Mouse (Mus musculus) neural tube, embryonic 15.5 days (tissue): ENCODE measurements around the gene Wdr93. TPM values are rescaled to one million over a fixed set of nuclear protein-coding genes. Genes with fewer than 3 reads are reported as not detected.

Source experiments
- ATAC-seq: fragments of 200-750 bp; cut with Nextera tagmentation; 2 replicates; pipeline ENCODE4 v1.8.0; 2017; ENCODE audit warnings: mild to moderate bottlenecking, moderate TSS enrichment, moderate library complexity; ENCODE audit not compliant: low FRiP score
- H3K27ac ChIP-seq: fragments of 300-500 bp; sonication (generic); replicated peaks from 2 replicates; pipeline ENCODE4 v1.5.1; 2015; ENCODE audit warnings: mild to moderate bottlenecking, inconsistent platforms
- H3K27me3 ChIP-seq: fragments of 300-500 bp; sonication (generic); replicated peaks from 2 replicates; pipeline ENCODE4 v1.6.1; 2015; ENCODE audit warnings: inconsistent platforms
- H3K36me3 ChIP-seq: fragments of 300-500 bp; sonication (generic); 2 replicates; pipeline ENCODE4 v1.6.1; 2015; ENCODE audit warnings: inconsistent platforms
- H3K4me1 ChIP-seq: fragments of 300-500 bp; sonication (generic); 2 replicates; pipeline ENCODE4 v1.6.1; 2015; ENCODE audit warnings: inconsistent platforms
- H3K4me2 ChIP-seq: fragments of 300-500 bp; sonication (generic); 2 replicates; pipeline ENCODE4 v1.6.1; 2015; ENCODE audit warnings: inconsistent platforms, mild to moderate bottlenecking, moderate library complexity
- H3K4me3 ChIP-seq: fragments of 300-500 bp; sonication (generic); replicated peaks from 2 replicates; pipeline ENCODE4 v1.5.1; 2015; ENCODE audit warnings: mild to moderate bottlenecking, inconsistent platforms
- H3K9ac ChIP-seq: fragments of 300-500 bp; sonication (generic); replicated peaks from 2 replicates; pipeline ENCODE4 v1.6.1; 2015; ENCODE audit warnings: mild to moderate bottlenecking, inconsistent platforms
- H3K9me3 ChIP-seq: fragments of 300-500 bp; sonication (generic); replicated peaks from 2 replicates; pipeline ENCODE4 v1.6.1; 2016; ENCODE audit warnings: inconsistent platforms
- WGBS: fragments of 180-500 bp; shearing (Covaris S2); methylation state at CpG from one replicate; pipeline ENCODE4 v1.1.7; 2015; ENCODE audit warnings: mixed read lengths; 5-methylcytosine and 5-hydroxymethylcytosine counted together
- polyA plus RNA-seq: library from polyadenylated mRNA; unstranded; fragments of >200 nt; fragmentation: Nextera tagmentation; extraction: Ambion mirVana; gene quantifications from 2 replicates; pipeline ENCODE4 v1.2.1, GENCODE M21; 2015

The Wdr93 gene
- polyA plus RNA-seq, 1 experiment from 2014 or later, result 0.19 TPM

- no peaks in the 10 kb centered on the region for H3K27me3 ChIP-seq
- 58% methylated on average over 2 of the region's 2 CpGs for WGBS
- no peaks in the 10 kb centered on the region for H3K4me1 ChIP-seq
- ATAC-seq, result no peak
- no peak overlapping the region for H3K9ac ChIP-seq
- H3K4me2 ChIP-seq, result no peak overlapping the region
- no peaks in the 10 kb centered on the region for H3K9me3 ChIP-seq
- H3K4me3 ChIP-seq, result no peak overlapping the region
- H3K36me3 ChIP-seq, result no peaks in the 10 kb centered on the region
- H3K27ac ChIP-seq, result no peak overlapping the region
These were observed 13.4 kb downstream of the Wdr93 start for GRCm38 (mm10) chr7:79756334-79756733.

- Histone ChIP-seq H3K27ac (no peak overlapping the region), H3K9ac (no peak overlapping the region), H3K9me3 (no peaks in the 10 kb centered on the region), H3K4me3 (no peak overlapping the region), H3K27me3 (no peaks in the 10 kb centered on the region), H3K4me2 (no peak overlapping the region), H3K36me3 (no peaks in the 10 kb centered on the region), H3K4me1 (no peaks in the 10 kb centered on the region)
- ATAC-seq, result no peak
- WGBS, result 85% methylated on average over 6 of the region's 6 CpGs
These were observed 15.2 kb downstream of the Wdr93 start for GRCm38 (mm10) chr7:79758176-79758575.

- no peak for ATAC-seq
- no peaks in the 10 kb centered on the region for H3K36me3 ChIP-seq
These were observed 16.8 kb downstream of the Wdr93 start for GRCm38 (mm10) chr7:79759766-79760165.

GRCm38 (mm10) chr7:79761124-79761876 lies 18.3 kb downstream of the Wdr93 start:
- H3K4me3 ChIP-seq, result no peak overlapping the region
- ATAC-seq, result no peak
- H3K4me2 ChIP-seq, result no peak overlapping the region
- H3K9ac ChIP-seq, result no peak overlapping the region
- no peaks in the 10 kb centered on the region for H3K9me3 ChIP-seq
- no peak overlapping the region for H3K27ac ChIP-seq
- no peaks in the 10 kb centered on the region for H3K27me3 ChIP-seq
- no peaks in the 10 kb centered on the region for H3K4me1 ChIP-seq
- no peaks in the 10 kb centered on the region for H3K36me3 ChIP-seq
- 85% methylated on average over 5 of the region's 5 CpGs for WGBS

More at GRCm38 (mm10) chr7:79759766-79760165, 16.8 kb downstream of the Wdr93 start:
- H3K9ac ChIP-seq, result no peak overlapping the region
- H3K27me3 ChIP-seq, result no peaks in the 10 kb centered on the region
- H3K4me1 ChIP-seq, result no peaks in the 10 kb centered on the region
- H3K4me3 ChIP-seq, result no peak overlapping the region
- H3K4me2 ChIP-seq, result no peak overlapping the region
- no peak overlapping the region for H3K27ac ChIP-seq
- H3K9me3 ChIP-seq, result no peaks in the 10 kb centered on the region

- no peak overlapping the region for H3K4me2 ChIP-seq
- H3K4me3 ChIP-seq, result no peak overlapping the region
- H3K27me3 ChIP-seq, result no peaks in the 10 kb centered on the region
- no peaks in the 10 kb centered on the region for H3K36me3 ChIP-seq
- no peaks in the 10 kb centered on the region for H3K4me1 ChIP-seq
- H3K27ac ChIP-seq, result no peak overlapping the region
- WGBS, result 82% methylated on average over 8 of the region's 8 CpGs
- ATAC-seq, result no peak
- H3K9ac ChIP-seq, result no peak overlapping the region
- no peaks in the 10 kb centered on the region for H3K9me3 ChIP-seq
These were observed 19.1 kb downstream of the Wdr93 start for GRCm38 (mm10) chr7:79762106-79762505.

GRCm38 (mm10) chr7:79765991-79766390 lies 23.0 kb downstream of the Wdr93 start:
- H3K9me3 ChIP-seq, result no peaks in the 10 kb centered on the region
- H3K27ac ChIP-seq, result no peak overlapping the region
- H3K4me3 ChIP-seq, result no peak overlapping the region
- H3K4me2 ChIP-seq, result no peak overlapping the region
- no peaks in the 10 kb centered on the region for H3K36me3 ChIP-seq
- ATAC-seq, result no peak
- WGBS, result 47% methylated on average over 1 of the region's 1 CpGs
- no peaks in the 10 kb centered on the region for H3K4me1 ChIP-seq
- H3K9ac ChIP-seq, result no peak overlapping the region
- no peaks in the 10 kb centered on the region for H3K27me3 ChIP-seq

GRCm38 (mm10) chr7:79769664-79770063 lies 26.7 kb downstream of the Wdr93 start:
- Histone ChIP-seq H3K4me3 (no peak overlapping the region), H3K27me3 (no peaks in the 10 kb centered on the region; the same call in 1 of the 2 replicates), H3K4me1 (no peaks in the 10 kb centered on the region), H3K9ac (no peak overlapping the region), H3K9me3 (no peaks in the 10 kb centered on the region), H3K27ac (no peak overlapping the region), H3K36me3 (no peaks in the 10 kb centered on the region), H3K4me2 (no peak overlapping the region)
- 87% methylated on average over 3 of the region's 3 CpGs for WGBS
- ATAC-seq, result no peak

- Histone ChIP-seq H3K4me2 (no peak overlapping the region), H3K36me3 (no peaks in the 10 kb centered on the region), H3K4me3 (no peak overlapping the region), H3K9me3 (no peaks in the 10 kb centered on the region), H3K27ac (no peak overlapping the region), H3K27me3 (no peaks in the 10 kb centered on the region; the same call in 1 of the 2 replicates), H3K9ac (no peak overlapping the region), H3K4me1 (no peaks in the 10 kb centered on the region)
- 46% methylated on average over 15 of the region's 15 CpGs for WGBS
- no peak for ATAC-seq
These were observed 28.9 kb downstream of the Wdr93 start for GRCm38 (mm10) chr7:79771561-79772512.

- 34% methylated on average over 16 of the region's 16 CpGs for WGBS
- H3K4me3 ChIP-seq, result peak overlapping the region; percentile 19; the same call in 1 of the 2 replicates
These were observed 38.0 kb downstream of the Wdr93 start for GRCm38 (mm10) chr7:79780647-79781626.

GRCm38 (mm10) chr7:79781826-79782515 lies 39.0 kb downstream of the Wdr93 start:
- peaks cover 4% of the 10 kb centered on the region for H3K4me1 ChIP-seq
- H3K4me2 ChIP-seq, result no peak overlapping the region
- H3K9me3 ChIP-seq, result no peaks in the 10 kb centered on the region
- 78% methylated on average over 11 of the region's 11 CpGs for WGBS
- no peak overlapping the region for H3K9ac ChIP-seq
- no peak overlapping the region for H3K27ac ChIP-seq
- H3K36me3 ChIP-seq, result no peaks in the 10 kb centered on the region
- no peak overlapping the region for H3K4me3 ChIP-seq
- no peak for ATAC-seq
- H3K27me3 ChIP-seq, result no peaks in the 10 kb centered on the region

More at GRCm38 (mm10) chr7:79780647-79781626, 38.0 kb downstream of the Wdr93 start:
- no peaks in the 10 kb centered on the region for H3K27me3 ChIP-seq
- peaks cover 4% of the 10 kb centered on the region for H3K4me1 ChIP-seq
- peak; percentile 69; the same call in 1 of the 2 replicates for ATAC-seq
- no peaks in the 10 kb centered on the region for H3K36me3 ChIP-seq
- H3K9me3 ChIP-seq, result no peaks in the 10 kb centered on the region
- H3K27ac ChIP-seq, result no peak overlapping the region
- peak overlapping the region; percentile 49 for H3K4me2 ChIP-seq
- H3K9ac ChIP-seq, result no peak overlapping the region
